Mouse (Mus musculus) intestine, postnatal 0 days (tissue): ENCODE measurements around the gene Odf4. TPM values are rescaled to one million over a fixed set of nuclear protein-coding genes. Genes with fewer than 3 reads are reported as not detected.
A peak's percentile ranks its signal among the peaks of the same experiment; 100 is the strongest.
"Not testable (repeated sequence)": the region's sequence is repeated elsewhere in the genome, so short reads cannot be mapped to it uniquely, and the experiment has no call there.

Experiments used
- ATAC-seq: fragments of 200-750 bp; cut with Nextera tagmentation; 2 replicates; pipeline ENCODE4 v1.8.0; 2017; ENCODE audit warnings: mild to moderate bottlenecking, moderate TSS enrichment, moderate library complexity
- H3K27ac ChIP-seq: fragments of 300-500 bp; sonication (generic); 2 replicates; pipeline ENCODE4 v1.5.1; 2014; ENCODE audit warnings: mild to moderate bottlenecking, low read depth, low read length, moderate library complexity
- H3K27me3 ChIP-seq: fragments of 300-500 bp; sonication (generic); replicated peaks from 2 replicates; pipeline ENCODE4 v1.6.1; 2014; ENCODE audit warnings: low read length, mixed read lengths; ENCODE audit not compliant: control insufficient read depth, insufficient read depth
- H3K36me3 ChIP-seq: fragments of 300-500 bp; sonication (generic); 2 replicates; pipeline ENCODE4 v1.6.1; 2014; ENCODE audit warnings: mild to moderate bottlenecking, moderate library complexity; ENCODE audit not compliant: control insufficient read depth, insufficient read depth
- H3K4me1 ChIP-seq: fragments of 300-500 bp; sonication (generic); replicated peaks from 2 replicates; pipeline ENCODE4 v1.6.1; 2014; ENCODE audit warnings: antibody characterized with exemption, low read length, mixed read lengths; ENCODE audit not compliant: control insufficient read depth, insufficient read depth
- H3K4me2 ChIP-seq: fragments of 300-500 bp; sonication (generic); replicated peaks from 2 replicates; pipeline ENCODE4 v1.6.1; 2014; ENCODE audit warnings: low read depth, mild to moderate bottlenecking, moderate library complexity
- H3K4me3 ChIP-seq: fragments of 300-500 bp; sonication (generic); 2 replicates; pipeline ENCODE4 v1.5.1; 2014; ENCODE audit warnings: low read depth, low read length
- H3K9ac ChIP-seq: fragments of 300-500 bp; sonication (generic); 2 replicates; pipeline ENCODE4 v1.6.1; 2014; ENCODE audit warnings: mild to moderate bottlenecking, low read depth, low read length
- H3K9me3 ChIP-seq: fragments of 300-500 bp; sonication (generic); 2 replicates; pipeline ENCODE4 v1.6.1; 2016; ENCODE audit warnings: mixed run types; ENCODE audit not compliant: control insufficient read depth
- CTCF ChIP-seq: sonication (generic); IDR thresholded peaks from 2 replicates; pipeline ENCODE4 v1.5.1; 2016; ENCODE audit warnings: low read depth, mild to moderate bottlenecking, control low read depth, antibody characterized with exemption, moderate library complexity
- WGBS: fragments of 180-500 bp; shearing (Covaris S2); extraction: QIAGEN DNeasy Blood & Tissue Kit; methylation state at CpG from one replicate; pipeline ENCODE4 v1.1.7; 2014; 5-methylcytosine and 5-hydroxymethylcytosine counted together
- polyA plus RNA-seq: library from polyadenylated mRNA; unstranded; fragments of >200 nt; fragmentation: Nextera tagmentation; extraction: Ambion mirVana; gene quantifications from 2 replicates; pipeline ENCODE4 v1.2.1, GENCODE M21; 2015

Odf4 gene
- polyA plus RNA-seq, 1 experiment from 2014 or later, result not detected

- Histone ChIP-seq H3K9ac (0 out of 2 replicates have a peak overlapping the region, but pooled peaks have one; percentile 34), H3K27ac (no peak overlapping the region), H3K9me3 (no peaks in the 10 kb centered on the region), H3K36me3 (no peaks in the 10 kb centered on the region), H3K4me3 (no peak overlapping the region), H3K4me1 (no peaks in the 10 kb centered on the region), H3K4me2 (peak overlapping the region; percentile 95), H3K27me3 (no peaks in the 10 kb centered on the region)
- no peak for TF ChIP-seq CTCF
- WGBS, result 89% methylated on average over 11 of the region's 11 CpGs
- ATAC-seq, result no peak
These were observed 41.9 kb upstream of the Odf4 start for GRCm38 (mm10) chr11:68968752-68969151.

- H3K9ac ChIP-seq, result peak within 1 kb of the TSS; percentile 34; the same call in 1 of the 2 replicates
- ATAC-seq, result peak; percentile 91
- TF ChIP-seq CTCF, result peak; percentile 41; the same call in 1 of the 2 replicates
- H3K27me3 ChIP-seq, result no peaks in the 10 kb centered on the region
- H3K36me3 ChIP-seq, result no peaks in the 10 kb centered on the region
- under 1% methylated on average over 50 of the region's 50 CpGs for WGBS
- H3K27ac ChIP-seq, result no peak within 1 kb of the TSS
- no peaks in the 10 kb centered on the region for H3K4me1 ChIP-seq
- no peaks in the 10 kb centered on the region for H3K9me3 ChIP-seq
- peak within 1 kb of the TSS; percentile 95 for H3K4me2 ChIP-seq
- peak within 1 kb of the TSS; percentile 52 for H3K4me3 ChIP-seq
These were observed 40.7 kb upstream of the Odf4 start, which contains the start of gene Slc25a35 for GRCm38 (mm10) chr11:68967337-68968282. Gene Slc25a35, plus strand, starts transcription at chr11:68968131.

GRCm38 (mm10) chr11:68966554-68966953 lies 39.7 kb upstream of the Odf4 start:
- Histone ChIP-seq H3K4me2 (no peak overlapping the region), H3K4me1 (no peaks in the 10 kb centered on the region), H3K27ac (no peak overlapping the region), H3K9ac (no peak overlapping the region), H3K36me3 (no peaks in the 10 kb centered on the region), H3K27me3 (no peaks in the 10 kb centered on the region), H3K9me3 (no peaks in the 10 kb centered on the region), H3K4me3 (no peak overlapping the region)
- 44% methylated on average over 1 of the region's 1 CpGs for WGBS
- ATAC-seq, result no peak
- no peak for TF ChIP-seq CTCF

- Histone ChIP-seq H3K36me3 (no peaks in the 10 kb centered on the region), H3K4me3 (no peak overlapping the region), H3K9me3 (no peaks in the 10 kb centered on the region), H3K27ac (no peak overlapping the region), H3K4me1 (no peaks in the 10 kb centered on the region), H3K9ac (no peak overlapping the region), H3K27me3 (no peaks in the 10 kb centered on the region), H3K4me2 (no peak overlapping the region)
- no peak for ATAC-seq
- peak; percentile 70 for TF ChIP-seq CTCF
- 30% methylated on average over 3 of the region's 3 CpGs for WGBS
These were observed 39.0 kb upstream of the Odf4 start for GRCm38 (mm10) chr11:68965845-68966244.

- no peaks in the 10 kb centered on the region for H3K4me1 ChIP-seq
- no peak for TF ChIP-seq CTCF
- H3K9ac ChIP-seq, result no peak overlapping the region
- no peaks in the 10 kb centered on the region for H3K9me3 ChIP-seq
- H3K36me3 ChIP-seq, result no peaks in the 10 kb centered on the region
- H3K27me3 ChIP-seq, result no peaks in the 10 kb centered on the region
- H3K4me3 ChIP-seq, result no peak overlapping the region
- H3K27ac ChIP-seq, result no peak overlapping the region
- ATAC-seq, result no peak
- no peak overlapping the region for H3K4me2 ChIP-seq
These were observed 38.2 kb upstream of the Odf4 start for GRCm38 (mm10) chr11:68965050-68965449.

- no peak overlapping the region for H3K9ac ChIP-seq
- no peaks in the 10 kb centered on the region for H3K9me3 ChIP-seq
- H3K27ac ChIP-seq, result no peak overlapping the region
- no peaks in the 10 kb centered on the region for H3K36me3 ChIP-seq
- no peak overlapping the region for H3K4me3 ChIP-seq
- no peak for ATAC-seq
- H3K4me2 ChIP-seq, result no peak overlapping the region
- TF ChIP-seq CTCF, result no peak
- 75% methylated on average over 2 of the region's 2 CpGs for WGBS
- no peaks in the 10 kb centered on the region for H3K27me3 ChIP-seq
- H3K4me1 ChIP-seq, result no peaks in the 10 kb centered on the region
These were observed 36.5 kb upstream of the Odf4 start for GRCm38 (mm10) chr11:68963405-68963804.

- not testable (repeated sequence) for ATAC-seq
- 19% methylated on average over 11 of the region's 11 CpGs for WGBS
These were observed 35.3 kb upstream of the Odf4 start for GRCm38 (mm10) chr11:68962159-68962558.

More at GRCm38 (mm10) chr11:68962159-68962558, 35.3 kb upstream of the Odf4 start:
- H3K4me2 ChIP-seq, H3K4me1 ChIP-seq, H3K9ac ChIP-seq, H3K27ac ChIP-seq, H3K4me3 ChIP-seq, H3K9me3 ChIP-seq, H3K36me3 ChIP-seq, H3K27me3 ChIP-seq: not testable (repeated sequence)
